Mouse (Mus musculus) limb, embryonic 13.5 days (tissue): Measurements from ENCODE around the gene Spns2. TPM values are rescaled to one million over a fixed set of nuclear protein-coding genes. Genes with fewer than 3 reads are reported as not detected.

Experiments
- ATAC-seq: fragments of 200-750 bp; cut with Nextera tagmentation; 2 replicates; pipeline ENCODE4 v1.8.0; 2017; ENCODE audit warnings: low read depth, moderate number of reproducible peaks, moderate TSS enrichment; ENCODE audit not compliant: low FRiP score
- H3K27ac ChIP-seq: fragments of 300-500 bp; sonication (generic); 2 replicates; pipeline ENCODE4 v1.5.1; 2015; ENCODE audit warnings: inconsistent platforms, mild to moderate bottlenecking, moderate library complexity
- H3K27me3 ChIP-seq: fragments of 300-500 bp; sonication (generic); 2 replicates; pipeline ENCODE4 v1.6.1; 2015; ENCODE audit warnings: mild to moderate bottlenecking, inconsistent platforms
- H3K36me3 ChIP-seq: fragments of 300-500 bp; sonication (generic); 2 replicates; pipeline ENCODE4 v1.6.1; 2015; ENCODE audit warnings: inconsistent platforms, mild to moderate bottlenecking, moderate library complexity
- H3K4me1 ChIP-seq: fragments of 300-500 bp; sonication (generic); 2 replicates; pipeline ENCODE4 v1.6.1; 2015; ENCODE audit warnings: inconsistent platforms
- H3K4me2 ChIP-seq: fragments of 300-500 bp; sonication (generic); replicated peaks from 2 replicates; pipeline ENCODE4 v1.6.1; 2015; ENCODE audit warnings: inconsistent platforms, mild to moderate bottlenecking, moderate library complexity
- H3K4me3 ChIP-seq: fragments of 300-500 bp; sonication (generic); 2 replicates; pipeline ENCODE4 v1.5.1; 2015; ENCODE audit warnings: moderate library complexity, mild to moderate bottlenecking, inconsistent platforms
- H3K9ac ChIP-seq: fragments of 300-500 bp; sonication (generic); 2 replicates; pipeline ENCODE4 v1.6.1; 2015; ENCODE audit warnings: mild to moderate bottlenecking, inconsistent platforms
- H3K9me3 ChIP-seq: fragments of 300-500 bp; sonication (generic); 2 replicates; pipeline ENCODE4 v1.6.1; 2016; ENCODE audit warnings: inconsistent platforms
- whole genome bisulfite sequencing: fragments of 180-500 bp; shearing (Covaris S2); methylation state at CpG from one replicate; pipeline ENCODE4 v1.1.7; 2015; 5-methylcytosine and 5-hydroxymethylcytosine counted together
- polyA plus RNA-seq: library from polyadenylated mRNA; unstranded; fragments of >200 nt; fragmentation: Nextera tagmentation; extraction: Ambion mirVana; gene quantifications from 2 replicates; pipeline ENCODE4 v1.2.1, GENCODE M21; 2015

Spns2 gene
- polyA plus RNA-seq, 1 experiment from 2014 or later = 2.1 TPM

- WGBS = 56% methylated on average over 1 of the region's 1 CpGs
- H3K4me1 ChIP-seq = peaks cover 17% of the 10 kb centered on the region
- H3K9ac ChIP-seq = no peak overlapping the region
- no peak overlapping the region for H3K27ac ChIP-seq
- no peaks in the 10 kb centered on the region for H3K36me3 ChIP-seq
- no peaks in the 10 kb centered on the region for H3K9me3 ChIP-seq
- H3K4me2 ChIP-seq = no peak overlapping the region
- H3K27me3 ChIP-seq = peaks cover 8% of the 10 kb centered on the region
- ATAC-seq = no peak
- H3K4me3 ChIP-seq = no peak overlapping the region
These were observed 7.1 kb upstream of the Spns2 start for GRCm38 (mm10) chr11:72496775-72497174.

- WGBS = 42% methylated on average over 3 of the region's 3 CpGs
- no peak for ATAC-seq
These were observed 6.4 kb upstream of the Spns2 start for GRCm38 (mm10) chr11:72496066-72496465.

GRCm38 (mm10) chr11:72494046-72494988, 4.6 kb upstream of the Spns2 start:
- Histone ChIP-seq H3K4me3 (no peak overlapping the region), H3K36me3 (no peaks in the 10 kb centered on the region), H3K27me3 (peaks cover 26% of the 10 kb centered on the region), H3K9ac (no peak overlapping the region), H3K9me3 (no peaks in the 10 kb centered on the region), H3K4me1 (peaks cover 3% of the 10 kb centered on the region), H3K4me2 (no peak overlapping the region), H3K27ac (no peak overlapping the region)
- 54% methylated on average over 8 of the region's 8 CpGs for WGBS
- no peak for ATAC-seq

More at GRCm38 (mm10) chr11:72496066-72496465, 6.4 kb upstream of the Spns2 start:
- Histone ChIP-seq H3K4me2 (no peak overlapping the region), H3K4me1 (peaks cover 10% of the 10 kb centered on the region), H3K27ac (no peak overlapping the region), H3K36me3 (no peaks in the 10 kb centered on the region), H3K27me3 (peaks cover 12% of the 10 kb centered on the region), H3K9ac (no peak overlapping the region), H3K9me3 (no peaks in the 10 kb centered on the region), H3K4me3 (no peak overlapping the region)

- Histone ChIP-seq H3K4me3 (no peak overlapping the region), H3K36me3 (no peaks in the 10 kb centered on the region), H3K27me3 (peaks cover 56% of the 10 kb centered on the region), H3K4me2 (no peak overlapping the region), H3K27ac (no peak overlapping the region), H3K9me3 (no peaks in the 10 kb centered on the region), H3K4me1 (peaks cover 14% of the 10 kb centered on the region), H3K9ac (no peak overlapping the region)
- WGBS = 64% methylated on average over 15 of the region's 15 CpGs
- no peak for ATAC-seq
These were observed 1.6 kb upstream of the Spns2 start for GRCm38 (mm10) chr11:72491130-72491960.

- H3K9me3 ChIP-seq = no peaks in the 10 kb centered on the region
- 1% methylated on average over 41 of the region's 42 CpGs for WGBS
- peak overlapping the region; percentile 97 for H3K4me2 ChIP-seq
- H3K4me1 ChIP-seq = peaks cover 14% of the 10 kb centered on the region
- H3K36me3 ChIP-seq = no peaks in the 10 kb centered on the region
- peak overlapping the region; percentile 60 for H3K4me3 ChIP-seq
- no peak overlapping the region for H3K27ac ChIP-seq
- ATAC-seq = peak; percentile 9; the same call in 1 of the 2 replicates
- peak overlapping the region; percentile 65 for H3K9ac ChIP-seq
- H3K27me3 ChIP-seq = peaks cover 66% of the 10 kb centered on the region
These were observed 307 bp downstream of the Spns2 start for GRCm38 (mm10) chr11:72489397-72489796.

GRCm38 (mm10) chr11:72488753-72489271, 892 bp downstream of the Spns2 start:
- Histone ChIP-seq H3K9ac (peak overlapping the region; percentile 65), H3K4me2 (peak overlapping the region; percentile 97), H3K36me3 (no peaks in the 10 kb centered on the region), H3K4me3 (peak overlapping the region; percentile 60), H3K27me3 (peaks cover 66% of the 10 kb centered on the region), H3K9me3 (no peaks in the 10 kb centered on the region), H3K4me1 (peaks cover 14% of the 10 kb centered on the region), H3K27ac (no peak overlapping the region)
- ATAC-seq = 0 out of 2 replicates have a peak, but pooled peaks have one; percentile 22
- WGBS = under 1% methylated on average over 38 of the region's 38 CpGs

GRCm38 (mm10) chr11:72487739-72488138, 2.0 kb downstream of the Spns2 start:
- H3K27me3 ChIP-seq = peaks cover 59% of the 10 kb centered on the region
- no peak for ATAC-seq
- no peak overlapping the region for H3K27ac ChIP-seq
- WGBS = 92% methylated on average over 2 of the region's 2 CpGs
- no peak overlapping the region for H3K9ac ChIP-seq
- H3K4me2 ChIP-seq = peak overlapping the region; percentile 3; the same call in 1 of the 2 replicates
- no peaks in the 10 kb centered on the region for H3K9me3 ChIP-seq
- no peak overlapping the region for H3K4me3 ChIP-seq
- H3K4me1 ChIP-seq = peaks cover 14% of the 10 kb centered on the region
- H3K36me3 ChIP-seq = no peaks in the 10 kb centered on the region

GRCm38 (mm10) chr11:72487171-72487570, 2.5 kb downstream of the Spns2 start:
- H3K9me3 ChIP-seq = no peaks in the 10 kb centered on the region
- H3K27ac ChIP-seq = no peak overlapping the region
- ATAC-seq = no peak
- H3K4me2 ChIP-seq = 0 out of 2 replicates have a peak overlapping the region, but pooled peaks have one; percentile 3
- 53% methylated on average over 5 of the region's 5 CpGs for WGBS
- H3K27me3 ChIP-seq = peaks cover 59% of the 10 kb centered on the region
- H3K4me1 ChIP-seq = peaks cover 14% of the 10 kb centered on the region
- H3K9ac ChIP-seq = no peak overlapping the region
- H3K4me3 ChIP-seq = no peak overlapping the region
- no peaks in the 10 kb centered on the region for H3K36me3 ChIP-seq

- Histone ChIP-seq H3K4me1 (peaks cover 14% of the 10 kb centered on the region), H3K27me3 (peaks cover 55% of the 10 kb centered on the region), H3K4me2 (no peak overlapping the region), H3K9me3 (no peaks in the 10 kb centered on the region), H3K27ac (no peak overlapping the region), H3K4me3 (no peak overlapping the region), H3K36me3 (no peaks in the 10 kb centered on the region), H3K9ac (no peak overlapping the region)
- ATAC-seq = no peak
- WGBS = 63% methylated on average over 11 of the region's 11 CpGs
These were observed 3.7 kb downstream of the Spns2 start for GRCm38 (mm10) chr11:72485960-72486359.

GRCm38 (mm10) chr11:72485157-72485556, 4.5 kb downstream of the Spns2 start:
- ATAC-seq = no peak

GRCm38 (mm10) chr11:72484549-72484948, 5.2 kb downstream of the Spns2 start:
- Histone ChIP-seq H3K4me2 (no peak overlapping the region), H3K36me3 (no peaks in the 10 kb centered on the region), H3K9ac (no peak overlapping the region), H3K9me3 (no peaks in the 10 kb centered on the region), H3K27me3 (peaks cover 42% of the 10 kb centered on the region), H3K4me1 (peaks cover 11% of the 10 kb centered on the region), H3K27ac (no peak overlapping the region), H3K4me3 (no peak overlapping the region)
- WGBS = 65% methylated on average over 6 of the region's 6 CpGs
- ATAC-seq = no peak

More at GRCm38 (mm10) chr11:72485157-72485556, 4.5 kb downstream of the Spns2 start:
- H3K27ac ChIP-seq = no peak overlapping the region
- H3K9me3 ChIP-seq = no peaks in the 10 kb centered on the region
- H3K27me3 ChIP-seq = peaks cover 48% of the 10 kb centered on the region
- no peaks in the 10 kb centered on the region for H3K36me3 ChIP-seq
- H3K4me2 ChIP-seq = no peak overlapping the region
- no peak overlapping the region for H3K9ac ChIP-seq
- peaks cover 14% of the 10 kb centered on the region for H3K4me1 ChIP-seq
- 68% methylated on average over 5 of the region's 5 CpGs for WGBS
- H3K4me3 ChIP-seq = no peak overlapping the region

- H3K27ac ChIP-seq = no peak overlapping the region
- no peak for ATAC-seq
- 88% methylated on average over 4 of the region's 4 CpGs for WGBS
These were observed 7.8 kb downstream of the Spns2 start for GRCm38 (mm10) chr11:72481952-72482351.

More at GRCm38 (mm10) chr11:72481952-72482351, 7.8 kb downstream of the Spns2 start:
- Histone ChIP-seq H3K9me3 (no peaks in the 10 kb centered on the region), H3K4me3 (no peak overlapping the region), H3K27me3 (peaks cover 16% of the 10 kb centered on the region), H3K4me2 (no peak overlapping the region), H3K36me3 (no peaks in the 10 kb centered on the region), H3K9ac (no peak overlapping the region), H3K4me1 (peaks cover 9% of the 10 kb centered on the region)
